Mouse (Mus musculus) olfactory bulb, adult 2 months (tissue): ENCODE data around the gene Megf11.

Experiments
- CTCF ChIP-seq: fragments of 200-500 bp; IDR thresholded peaks from 2 replicates; pipeline ENCODE4 v1.5.1; 2012; ENCODE audit warnings: low read depth, mild to moderate bottlenecking, low read length, moderate library complexity; ENCODE audit not compliant: insufficient read depth
- POLR2A ChIP-seq: fragments of 200-500 bp; IDR thresholded peaks from 2 replicates; pipeline ENCODE4 v1.6.1; 2012; ENCODE audit warnings: mild to moderate bottlenecking, low read depth, low read length, moderate library complexity; ENCODE audit not compliant: insufficient read depth

GRCm38 (mm10) chr9:64612984-64613649 is 227.7 kb downstream of the Megf11 start:
- TF ChIP-seq POLR2A (no peak), CTCF (no peak)
